Mouse (Mus musculus): ENCODE measurements around the gene Spryd3.
A peak's percentile ranks its signal among the peaks of the same experiment; 100 is the strongest.
"Not testable (repeated sequence)": the region's sequence is repeated elsewhere in the genome, so short reads cannot be mapped to it uniquely, and the experiment has no call there.

The Spryd3 gene

GRCm38 (mm10) chr15:102136129-102136758 lies at the start of gene Spryd3:
Gene Spryd3 (minus strand): TSS chr15:102136234.
- DNase-seq, result peak; percentile 97

- DNase-seq, result peak; percentile 91
Observed at GRCm38 (mm10) chr15:102183076-102183475, 47.0 kb upstream of the Spryd3 start.

- DNase-seq, result peak; percentile 34
Observed at GRCm38 (mm10) chr15:102179924-102180323, 43.9 kb upstream of the Spryd3 start.

GRCm38 (mm10) chr15:102179106-102179505 lies 43.1 kb upstream of the Spryd3 start:
- DNase-seq, result no peak

- DNase-seq, result peak; percentile 83
Observed at GRCm38 (mm10) chr15:102178279-102178678, 42.2 kb upstream of the Spryd3 start.

- DNase-seq, result no peak
Observed at GRCm38 (mm10) chr15:102177417-102177816, 41.4 kb upstream of the Spryd3 start.

- DNase-seq, result no peak
Observed at GRCm38 (mm10) chr15:102176571-102177316, 40.7 kb upstream of the Spryd3 start.

- DNase-seq, result no peak
Observed at GRCm38 (mm10) chr15:102175736-102176319, 39.8 kb upstream of the Spryd3 start.

- no peak for DNase-seq
Observed at GRCm38 (mm10) chr15:102173581-102173980, 37.5 kb upstream of the Spryd3 start.

- DNase-seq, result no peak
Observed at GRCm38 (mm10) chr15:102169064-102169463, 33.0 kb upstream of the Spryd3 start.

- no peak for DNase-seq
Observed at GRCm38 (mm10) chr15:102167620-102168021, 31.6 kb upstream of the Spryd3 start.

- DNase-seq, result no peak
Observed at GRCm38 (mm10) chr15:102165468-102166100, 29.6 kb upstream of the Spryd3 start.

- no peak for DNase-seq
Observed at GRCm38 (mm10) chr15:102163900-102164693, 28.1 kb upstream of the Spryd3 start.

GRCm38 (mm10) chr15:102160415-102161060 lies 24.5 kb upstream of the Spryd3 start:
- no peak for DNase-seq

GRCm38 (mm10) chr15:102156836-102157235 lies 20.8 kb upstream of the Spryd3 start:
- DNase-seq, result no peak

GRCm38 (mm10) chr15:102155006-102155405 lies 19.0 kb upstream of the Spryd3 start:
- DNase-seq, result not testable (repeated sequence)

- DNase-seq, result no peak
Observed at GRCm38 (mm10) chr15:102152646-102153045, 16.6 kb upstream of the Spryd3 start.

- DNase-seq, result peak; percentile 27
Observed at GRCm38 (mm10) chr15:102150301-102151135, 14.5 kb upstream of the Spryd3 start, which contains the start of gene Soat2. Gene Soat2 (plus strand): TSS chr15:102150526.

- peak; percentile 56 for DNase-seq
Observed at GRCm38 (mm10) chr15:102149561-102149960, 13.5 kb upstream of the Spryd3 start.

GRCm38 (mm10) chr15:102147674-102148402 lies 11.8 kb upstream of the Spryd3 start:
- DNase-seq, result no peak
